Mouse (Mus musculus): Measurements from ENCODE around the gene Zmynd11. TPM values are rescaled to one million over a fixed set of nuclear protein-coding genes. Genes with fewer than 3 reads are reported as not detected.
A peak's percentile ranks its signal among the peaks of the same experiment; 100 is the strongest.

Gene Zmynd11
- polyA plus RNA-seq, 1 experiment from 2014 or later = 145 TPM

- Histone ChIP-seq H3K4me3 (no peak overlapping the region), H3K9me3 (no peaks in the 10 kb centered on the region), H3K36me3 (peaks cover 9% of the 10 kb centered on the region), H3K4me2 (no peak overlapping the region), H3K27ac (no peak overlapping the region), H3K4me1 (replicated peaks) (no peaks in the 10 kb centered on the region), H3K27me3 (no peaks in the 10 kb centered on the region), H3K9ac (no peak overlapping the region)
- 71% methylated on average over 3 of the region's 3 CpGs for WGBS
- no peak for ATAC-seq (ENCODE audit: low FRiP score)
Observed at GRCm38 (mm10) chr13:9637949-9638348, 127.2 kb downstream of the Zmynd11 start.

- no peaks in the 10 kb centered on the region for H3K27me3 ChIP-seq
- H3K9ac ChIP-seq = no peak overlapping the region
- H3K9me3 ChIP-seq = no peaks in the 10 kb centered on the region
- H3K4me2 ChIP-seq = no peak overlapping the region
- peak; percentile 65; the same call in 1 of the 2 replicates for ATAC-seq (ENCODE audit: low FRiP score)
- peaks cover 9% of the 10 kb centered on the region for H3K36me3 ChIP-seq
- 63% methylated on average over 4 of the region's 4 CpGs for WGBS
- no peak overlapping the region for H3K27ac ChIP-seq
- no peak overlapping the region for H3K4me3 ChIP-seq
- no peaks in the 10 kb centered on the region for H3K4me1 ChIP-seq (replicated peaks)
Observed at GRCm38 (mm10) chr13:9636505-9636904, 128.6 kb downstream of the Zmynd11 start.

GRCm38 (mm10) chr13:9635951-9636350 is 129.2 kb downstream of the Zmynd11 start:
- Histone ChIP-seq H3K4me3 (no peak overlapping the region), H3K27me3 (no peaks in the 10 kb centered on the region), H3K27ac (no peak overlapping the region), H3K36me3 (peaks cover 9% of the 10 kb centered on the region), H3K4me1 (replicated peaks) (no peaks in the 10 kb centered on the region), H3K9ac (no peak overlapping the region), H3K9me3 (no peaks in the 10 kb centered on the region), H3K4me2 (no peak overlapping the region)
- WGBS = 93% methylated on average over 2 of the region's 2 CpGs
- ATAC-seq (ENCODE audit: low FRiP score) = no peak

All from hindbrain, embryonic 13.5 days (tissue).